Mouse (Mus musculus) midbrain, postnatal 0 days (tissue): ENCODE data around the gene Lasp1. TPM values are rescaled to one million over a fixed set of nuclear protein-coding genes. Genes with fewer than 3 reads are reported as not detected.

Source experiments
- ATAC-seq: fragments of 200-750 bp; cut with Nextera tagmentation; 2 replicates; pipeline ENCODE4 v1.8.0; 2017; ENCODE audit warnings: moderate number of reproducible peaks, mild to moderate bottlenecking, moderate TSS enrichment, moderate library complexity; ENCODE audit not compliant: low FRiP score
- DNase-seq: peaks from one replicate; pipeline ENCODE4 v3.0.0-alpha.2; 2015; ENCODE audit warnings: low spot score
- H3K27ac ChIP-seq: fragments of 300-500 bp; sonication (generic); 2 replicates; pipeline ENCODE4 v1.5.1; 2014; ENCODE audit warnings: low read depth, mild to moderate bottlenecking, low read length, mixed read lengths
- H3K27me3 ChIP-seq: fragments of 300-500 bp; sonication (generic); 2 replicates; pipeline ENCODE4 v1.6.1; 2014; ENCODE audit warnings: low read length, control low read depth, mixed read lengths; ENCODE audit not compliant: insufficient read depth
- H3K36me3 ChIP-seq: fragments of 300-500 bp; sonication (generic); 2 replicates; pipeline ENCODE4 v1.6.1; 2014; ENCODE audit warnings: low read length, control low read depth, mixed read lengths; ENCODE audit not compliant: insufficient read depth
- H3K4me1 ChIP-seq: fragments of 300-500 bp; sonication (generic); 2 replicates; pipeline ENCODE4 v1.6.1; 2014; ENCODE audit warnings: mild to moderate bottlenecking, control low read depth, antibody characterized with exemption, low read length, mixed read lengths; ENCODE audit not compliant: insufficient read depth
- H3K4me2 ChIP-seq: fragments of 300-500 bp; sonication (generic); 2 replicates; pipeline ENCODE4 v1.6.1; 2014; ENCODE audit warnings: low read depth, mild to moderate bottlenecking, low read length, mixed read lengths; ENCODE audit not compliant: poor library complexity, severe bottlenecking
- H3K4me3 ChIP-seq: fragments of 300-500 bp; sonication (generic); 2 replicates; pipeline ENCODE4 v1.5.1; 2014; ENCODE audit warnings: low read depth, mild to moderate bottlenecking, low read length, moderate library complexity
- H3K9ac ChIP-seq: fragments of 300-500 bp; sonication (generic); replicated peaks from 2 replicates; pipeline ENCODE4 v1.6.1; 2014; ENCODE audit warnings: mild to moderate bottlenecking, low read length, moderate library complexity, mixed read lengths; ENCODE audit not compliant: poor library complexity, severe bottlenecking
- H3K9me3 ChIP-seq: fragments of 300-500 bp; sonication (generic); 2 replicates; pipeline ENCODE4 v1.6.1; 2016; ENCODE audit warnings: low read length, control low read depth
- CTCF ChIP-seq: IDR thresholded peaks from 2 replicates; pipeline ENCODE4 v1.5.1; 2016; ENCODE audit warnings: antibody characterized with exemption, mild to moderate bottlenecking
- WGBS: fragments of 180-500 bp; shearing (Covaris S2); extraction: QIAGEN DNeasy Blood & Tissue Kit; methylation state at CpG from one replicate; pipeline ENCODE4 v1.1.7; 2014; 5-methylcytosine and 5-hydroxymethylcytosine counted together
- polyA plus RNA-seq: library from polyadenylated mRNA; unstranded; fragments of >200 nt; fragmentation: Nextera tagmentation; extraction: Ambion mirVana; gene quantifications from 2 replicates; pipeline ENCODE4 v1.2.1, GENCODE M21; 2015
- total RNA-seq: library from RNA; depleted of rRNA; stranded (reverse); fragments of >200 nt; gene quantifications from 2 replicates; pipeline ENCODE4 v1.2.3, GENCODE M21; 2014

The Lasp1 gene
- total and polyA plus RNA-seq, 2 experiments from 2014 or later: 179 to 206 TPM

GRCm38 (mm10) chr11:97807626-97808025, 8.8 kb downstream of the Lasp1 start:
- no peak for ATAC-seq
- H3K9ac ChIP-seq: no peak overlapping the region
- WGBS: 59% methylated on average over 6 of the region's 6 CpGs
- H3K36me3 ChIP-seq: peaks cover 13% of the 10 kb centered on the region
- H3K4me2 ChIP-seq: no peak overlapping the region
- no peaks in the 10 kb centered on the region for H3K27me3 ChIP-seq
- no peak for TF ChIP-seq CTCF
- DNase-seq: no peak
- no peaks in the 10 kb centered on the region for H3K9me3 ChIP-seq
- peaks cover 38% of the 10 kb centered on the region for H3K4me1 ChIP-seq
- no peak overlapping the region for H3K27ac ChIP-seq
- no peak overlapping the region for H3K4me3 ChIP-seq

GRCm38 (mm10) chr11:97808093-97808492, 9.3 kb downstream of the Lasp1 start:
- ATAC-seq: no peak
- no peak for TF ChIP-seq CTCF
- WGBS: 60% methylated on average over 2 of the region's 2 CpGs

GRCm38 (mm10) chr11:97808621-97809234, 9.9 kb downstream of the Lasp1 start:
- no peak for TF ChIP-seq CTCF
- 46% methylated on average over 5 of the region's 5 CpGs for WGBS
- H3K27ac ChIP-seq: peak overlapping the region; percentile 26; the same call in 1 of the 2 replicates
- no peak overlapping the region for H3K4me3 ChIP-seq
- H3K4me2 ChIP-seq: no peak overlapping the region
- H3K9me3 ChIP-seq: no peaks in the 10 kb centered on the region
- H3K27me3 ChIP-seq: no peaks in the 10 kb centered on the region
- ATAC-seq: no peak
- no peak overlapping the region for H3K9ac ChIP-seq
- H3K4me1 ChIP-seq: peaks cover 49% of the 10 kb centered on the region
- peaks cover 13% of the 10 kb centered on the region for H3K36me3 ChIP-seq
- DNase-seq: no peak

More at GRCm38 (mm10) chr11:97808093-97808492, 9.3 kb downstream of the Lasp1 start:
- H3K4me3 ChIP-seq: no peak overlapping the region
- no peak overlapping the region for H3K9ac ChIP-seq
- H3K4me2 ChIP-seq: no peak overlapping the region
- H3K36me3 ChIP-seq: peaks cover 13% of the 10 kb centered on the region
- no peaks in the 10 kb centered on the region for H3K27me3 ChIP-seq
- H3K9me3 ChIP-seq: no peaks in the 10 kb centered on the region
- H3K4me1 ChIP-seq: peaks cover 42% of the 10 kb centered on the region
- no peak overlapping the region for H3K27ac ChIP-seq
- no peak for DNase-seq

- Histone ChIP-seq H3K4me2 (no peak overlapping the region), H3K4me3 (no peak overlapping the region), H3K4me1 (peaks cover 50% of the 10 kb centered on the region), H3K36me3 (peaks cover 15% of the 10 kb centered on the region), H3K9me3 (no peaks in the 10 kb centered on the region), H3K9ac (no peak overlapping the region), H3K27me3 (no peaks in the 10 kb centered on the region), H3K27ac (peak overlapping the region; percentile 26; the same call in 1 of the 2 replicates)
- DNase-seq (no peak), ATAC-seq (no peak)
- TF ChIP-seq CTCF: no peak
- WGBS: 74% methylated on average over 7 of the region's 7 CpGs
Measured at GRCm38 (mm10) chr11:97809235-97810121, 10.7 kb downstream of the Lasp1 start.

- no peak overlapping the region for H3K4me2 ChIP-seq
- no peak overlapping the region for H3K4me3 ChIP-seq
- no peak overlapping the region for H3K9ac ChIP-seq
- no peaks in the 10 kb centered on the region for H3K9me3 ChIP-seq
- peaks cover 41% of the 10 kb centered on the region for H3K4me1 ChIP-seq
- DNase-seq: no peak
- peaks cover 22% of the 10 kb centered on the region for H3K36me3 ChIP-seq
- no peak overlapping the region; the same call in 1 of the 2 replicates for H3K27ac ChIP-seq
- ATAC-seq: no peak
- 71% methylated on average over 7 of the region's 7 CpGs for WGBS
- H3K27me3 ChIP-seq: no peaks in the 10 kb centered on the region
- no peak for TF ChIP-seq CTCF
Measured at GRCm38 (mm10) chr11:97810356-97810755, 11.6 kb downstream of the Lasp1 start.

- no peak overlapping the region for H3K4me2 ChIP-seq
- no peaks in the 10 kb centered on the region for H3K9me3 ChIP-seq
- no peaks in the 10 kb centered on the region for H3K27me3 ChIP-seq
- no peak overlapping the region for H3K4me3 ChIP-seq
- H3K9ac ChIP-seq: no peak overlapping the region
- WGBS: 16% methylated on average over 3 of the region's 3 CpGs
- TF ChIP-seq CTCF: no peak
- peaks cover 28% of the 10 kb centered on the region for H3K36me3 ChIP-seq
- peak overlapping the region; percentile 93 for H3K27ac ChIP-seq
- DNase-seq (no peak), ATAC-seq (no peak)
- H3K4me1 ChIP-seq: peaks cover 35% of the 10 kb centered on the region
Measured at GRCm38 (mm10) chr11:97810970-97811369, 12.2 kb downstream of the Lasp1 start.
